Mouse (Mus musculus) lung, adult 2 months (tissue): ENCODE measurements around the gene Cfap300.

Source experiments
- CTCF ChIP-seq: fragments of 200-500 bp; IDR thresholded peaks from 2 replicates; pipeline ENCODE4 v1.5.1; 2011; ENCODE audit warnings: mild to moderate bottlenecking, low read length, control low read depth; ENCODE audit not compliant: insufficient read depth
- POLR2A ChIP-seq: fragments of 200-500 bp; IDR thresholded peaks from 2 replicates; pipeline ENCODE4 v1.6.1; 2011; ENCODE audit warnings: low read depth, mild to moderate bottlenecking, control low read depth, low read length, borderline replicate concordance; ENCODE audit errors: extremely low read depth

DNA sequence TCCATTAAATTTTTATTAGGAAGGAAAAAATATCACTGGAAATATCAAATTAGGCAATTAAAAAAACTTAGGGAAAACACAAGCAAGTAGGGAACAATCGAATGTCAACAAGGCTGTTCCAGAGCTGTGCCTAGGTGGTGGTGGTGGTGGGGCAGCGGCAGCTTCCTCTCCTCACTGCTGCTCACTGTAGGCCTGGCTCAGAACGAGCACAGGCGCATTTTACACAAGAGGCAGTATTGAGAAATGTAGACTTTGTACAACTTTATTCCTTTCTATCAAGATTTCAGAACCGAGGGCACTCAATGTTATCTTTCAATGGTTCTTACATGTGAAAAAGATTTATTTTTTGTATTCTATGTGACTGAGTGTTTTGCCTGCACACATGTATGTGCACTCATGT, 36.3 kb upstream of the Cfap300 start:
- TF ChIP-seq CTCF (no peak), POLR2A (no peak)
